Mouse (Mus musculus) ES-E14 (cell line): Measurements from ENCODE around the gene Ppp2r5c. TPM values are rescaled to one million over a fixed set of nuclear protein-coding genes. Genes with fewer than 3 reads are reported as not detected.

ENCODE experiments used
- DNase-seq: peaks from one replicate; pipeline ENCODE4 v3.0.0-alpha.2; 2013; ENCODE audit warnings: low read depth, low spot score
- H3K27ac ChIP-seq: 2 replicates; pipeline ENCODE4 v1.5.1; 2012; ENCODE audit warnings: low read depth, mild to moderate bottlenecking, low read length, moderate library complexity, mixed read lengths; ENCODE audit not compliant: poor library complexity, insufficient read depth, severe bottlenecking
- H3K36me3 ChIP-seq: 2 replicates; pipeline ENCODE4 v1.6.1; 2012; ENCODE audit warnings: mild to moderate bottlenecking, low read length, moderate library complexity, mixed read lengths; ENCODE audit not compliant: control insufficient read depth, poor library complexity, insufficient read depth, severe bottlenecking
- H3K4me1 ChIP-seq, 2 experiments: fragments of 150-350 bp in 1 of 2; sonication (generic) in 1 of 2; 2 replicates each; pipeline ENCODE4 v1.6.1; 2012; ENCODE audit warnings: low read length in 2 of 2, mild to moderate bottlenecking in 1 of 2, mixed read lengths in 1 of 2; ENCODE audit not compliant: control insufficient read depth in 2 of 2, insufficient read depth in 2 of 2, poor library complexity in 1 of 2
- H3K4me3 ChIP-seq, 2 experiments: fragments of 150-350 bp in 1 of 2; sonication (generic) in 1 of 2; 2 replicates each; pipeline ENCODE4 v1.5.1; 2012; ENCODE audit warnings: low read length in 2 of 2, low read depth in 1 of 2, mild to moderate bottlenecking in 1 of 2, mixed read lengths in 1 of 2; ENCODE audit not compliant: insufficient read depth in 1 of 2, poor library complexity in 1 of 2, severe bottlenecking in 1 of 2
- H3K9ac ChIP-seq: 2 replicates; pipeline ENCODE4 v1.6.1; 2012; ENCODE audit warnings: low read depth, mild to moderate bottlenecking, low read length, mixed read lengths; ENCODE audit not compliant: poor library complexity, insufficient read depth, severe bottlenecking
- H3K9me3 ChIP-seq: fragments of 150-350 bp; sonication (generic); 2 replicates; pipeline ENCODE4 v1.6.1; 2012; ENCODE audit warnings: low read depth, mild to moderate bottlenecking, low read length; ENCODE audit not compliant: control insufficient read depth, insufficient read depth
- CHD2 ChIP-seq: IDR thresholded peaks from 2 replicates; pipeline ENCODE4 v1.6.1; 2014; ENCODE audit warnings: mild to moderate bottlenecking, low read depth, low read length, inconsistent platforms
- HCFC1 ChIP-seq: IDR thresholded peaks from 2 replicates; pipeline ENCODE4 v1.6.1; 2012; ENCODE audit warnings: low read length, inconsistent platforms, borderline replicate concordance; ENCODE audit not compliant: insufficient read depth
- MAFK ChIP-seq: IDR thresholded peaks from 2 replicates; pipeline ENCODE4 v1.6.1; 2014; ENCODE audit warnings: mild to moderate bottlenecking, low read depth, low read length, inconsistent platforms; ENCODE audit not compliant: insufficient read depth
- ZC3H11A ChIP-seq: IDR thresholded peaks from 2 replicates; pipeline ENCODE4 v1.6.1; 2012; ENCODE audit warnings: low read depth, mild to moderate bottlenecking, inconsistent platforms, low read length, borderline replicate concordance
- ZNF384 ChIP-seq: IDR thresholded peaks from 2 replicates; pipeline ENCODE4 v1.6.1; 2012; ENCODE audit warnings: low read depth, low read length, inconsistent platforms
- in situ Hi-C, 2 experiments: fragments of 600-800 bp; cut with MboI; formaldehyde crosslinking; loops; one replicate each; pipeline ENCODE4 v1.15.1; 2025; ENCODE audit warnings: low sequenced_read_pairs in 2 of 2, inconsistent platforms in 1 of 2; ENCODE audit not compliant: unreplicated experiment in 2 of 2
- total RNA-seq: library from RNA; depleted of rRNA; stranded (reverse); fragments of 300-350 nt; gene quantifications from 2 replicates; pipeline ENCODE4 v1.2.3, GENCODE M21; 2012

Gene Ppp2r5c
- total RNA-seq, 1 experiment, result 62.1 TPM

DNA sequence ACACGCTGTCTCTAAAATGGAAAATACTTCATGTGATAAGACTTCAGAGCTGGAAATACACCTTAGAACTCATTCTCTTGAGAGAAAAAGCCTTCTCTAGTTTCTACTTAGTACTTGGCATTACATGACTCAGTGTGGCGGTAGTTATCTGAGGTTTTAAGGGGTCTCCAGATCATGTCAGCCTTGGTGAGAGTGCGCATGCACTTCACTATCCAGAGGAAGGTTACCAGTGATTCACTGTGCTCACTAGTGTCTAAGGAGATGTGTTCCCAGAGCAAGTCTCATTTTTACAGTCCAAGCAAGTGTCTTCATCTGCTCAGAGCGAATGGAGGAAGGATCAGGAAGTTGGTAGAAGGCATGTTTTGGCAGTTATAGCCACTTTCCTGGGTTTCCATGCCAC lies 125.4 kb downstream of the Ppp2r5c start:
- DNase-seq, result no peak
- TF ChIP-seq CHD2 (no peak), HCFC1 (no peak), MAFK (no peak), ZC3H11A (no peak), ZNF384 (no peak)
- H3K4me1 ChIP-seq, result no peaks in the 10 kb centered on the region
- no peaks in the 10 kb centered on the region for H3K9me3 ChIP-seq
- no peak overlapping the region for H3K27ac ChIP-seq
- in situ Hi-C loops, result no loop called here
- no peak overlapping the region for H3K4me3 ChIP-seq
- H3K36me3 ChIP-seq, result peaks cover 28% of the 10 kb centered on the region; the same call in 1 of the 2 replicates
- H3K9ac ChIP-seq, result no peak overlapping the region

DNA sequence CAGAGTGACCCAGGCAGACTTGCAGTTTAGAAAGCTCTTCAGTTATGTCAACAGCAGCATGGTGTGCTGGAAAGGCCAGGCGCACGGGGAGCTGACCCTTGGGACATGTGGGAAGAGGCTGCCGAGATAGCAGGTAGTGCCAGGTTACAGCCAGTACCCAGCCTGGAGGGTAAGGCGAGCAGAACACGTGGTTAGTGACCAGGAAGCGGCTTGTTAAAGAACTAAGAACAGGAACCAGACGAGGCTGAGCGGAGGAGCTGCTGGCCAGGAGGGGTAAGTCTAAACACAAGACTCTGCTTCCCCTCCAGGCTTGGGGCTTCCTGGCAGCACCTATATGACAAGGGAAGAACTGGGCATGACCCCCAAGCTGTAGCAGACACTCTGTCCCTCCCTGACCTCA lies 126.7 kb downstream of the Ppp2r5c start:
- TF ChIP-seq HCFC1, result no peak
- TF ChIP-seq ZC3H11A, result no peak
- TF ChIP-seq ZNF384, result no peak
- no peak for TF ChIP-seq MAFK
- no peak overlapping the region for H3K4me3 ChIP-seq
- H3K36me3 ChIP-seq, result peaks cover 24% of the 10 kb centered on the region; the same call in 1 of the 2 replicates
- H3K9ac ChIP-seq, result no peak overlapping the region
- H3K27ac ChIP-seq, result no peak overlapping the region
- DNase-seq, result no peak
- H3K4me1 ChIP-seq, result no peaks in the 10 kb centered on the region
- in situ Hi-C loops, result no loop called here
- H3K9me3 ChIP-seq, result no peaks in the 10 kb centered on the region

DNA sequence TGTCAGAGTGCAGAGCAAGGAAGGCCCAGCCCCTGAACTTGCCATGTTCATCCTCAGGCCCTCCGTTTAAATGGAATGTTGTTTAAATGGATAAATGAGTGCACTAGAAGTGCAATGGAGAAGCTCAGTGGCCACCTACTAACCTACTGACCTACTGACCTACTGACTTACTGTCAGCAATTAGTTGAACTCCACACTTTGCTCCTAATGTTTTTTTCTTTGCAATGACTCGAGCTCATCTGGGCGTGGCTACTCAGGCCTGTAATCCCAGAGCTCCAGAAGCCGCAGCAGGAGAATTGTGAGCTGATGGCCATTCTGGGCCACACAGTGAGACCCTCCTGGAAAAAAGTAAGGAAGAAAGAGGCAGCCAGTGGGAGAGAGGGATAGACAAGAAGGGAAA lies 129.0 kb downstream of the Ppp2r5c start:
- in situ Hi-C loops, result no loop called here
- TF ChIP-seq ZNF384 (no peak), MAFK (no peak), ZC3H11A (no peak), CHD2 (no peak), HCFC1 (no peak)
- DNase-seq, result no peak
- Histone ChIP-seq H3K36me3 (peaks cover 24% of the 10 kb centered on the region; the same call in 1 of the 2 replicates), H3K27ac (no peak overlapping the region), H3K9me3 (no peaks in the 10 kb centered on the region), H3K9ac (no peak overlapping the region), H3K4me3 (no peak overlapping the region), H3K4me1 (peaks cover 0 to 2% of the 10 kb centered on the region in 2 experiments; a peak in 1 of 4 replicates)

DNA sequence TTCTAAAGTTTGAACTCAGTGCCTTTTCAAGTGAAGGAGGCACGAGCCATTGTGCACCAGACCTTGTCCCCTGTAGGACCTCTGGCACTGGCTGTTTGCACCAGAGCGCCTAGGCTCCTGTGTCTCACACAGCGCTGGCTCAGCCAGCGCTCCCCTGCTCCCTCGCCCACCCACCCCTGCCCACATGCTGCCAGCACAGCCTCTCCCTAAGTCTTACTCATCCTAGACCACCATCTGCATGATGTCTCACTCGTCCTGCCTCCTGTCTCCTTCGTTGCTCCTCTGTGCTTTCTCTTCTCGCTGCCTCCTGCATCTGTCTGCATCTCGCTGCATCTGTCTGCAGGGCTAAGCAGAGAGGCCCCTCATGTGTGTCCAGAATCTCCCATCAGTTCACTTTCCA lies 131.4 kb downstream of the Ppp2r5c start:
- in situ Hi-C loops, result no loop called here
- Histone ChIP-seq H3K9ac (no peak overlapping the region), H3K4me3 (no peak overlapping the region), H3K36me3 (peaks cover 14% of the 10 kb centered on the region; the same call in 1 of the 2 replicates), H3K4me1 (peaks cover 0 to 3% of the 10 kb centered on the region in 2 experiments; a peak in 1 of 4 replicates), H3K27ac (no peak overlapping the region), H3K9me3 (no peaks in the 10 kb centered on the region)
- TF ChIP-seq CHD2, result no peak
- TF ChIP-seq HCFC1, result no peak
- no peak for TF ChIP-seq ZC3H11A
- no peak for TF ChIP-seq ZNF384
- no peak for TF ChIP-seq MAFK
- no peak for DNase-seq

DNA sequence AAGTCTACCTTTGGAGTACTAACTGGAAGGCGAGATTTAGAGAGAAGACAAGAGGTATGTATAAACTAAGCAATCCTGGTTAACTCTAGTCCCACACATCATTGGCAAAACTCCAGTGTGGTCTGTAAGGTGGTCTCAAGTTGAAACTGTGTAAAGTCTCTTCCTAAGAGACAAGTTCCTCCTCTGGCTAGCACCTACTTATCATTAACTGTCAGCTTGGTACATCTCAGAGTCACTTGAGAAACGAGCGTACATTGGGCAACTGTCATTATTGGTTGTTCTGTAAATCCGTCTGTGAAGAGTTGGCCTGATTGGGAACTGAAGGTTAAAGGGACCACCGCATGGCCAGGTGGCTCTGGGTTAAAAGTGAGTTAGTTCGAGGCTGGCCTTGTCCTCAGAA lies 141.7 kb downstream of the Ppp2r5c start:
- H3K9ac ChIP-seq, result no peak overlapping the region
- no peak overlapping the region for H3K4me3 ChIP-seq
- DNase-seq, result no peak
- H3K9me3 ChIP-seq, result no peaks in the 10 kb centered on the region
- H3K4me1 ChIP-seq, result 0 out of 4 replicates have a peak, but pooled peaks cover 0 to 2% of the 10 kb centered on the region in 2 experiments
- H3K27ac ChIP-seq, result no peak overlapping the region
- peaks cover 2% of the 10 kb centered on the region; the same call in 1 of the 2 replicates for H3K36me3 ChIP-seq
- in situ Hi-C loops, result no loop called here
- no peak for TF ChIP-seq HCFC1
- no peak for TF ChIP-seq MAFK
- TF ChIP-seq CHD2, result no peak
- TF ChIP-seq ZNF384, result no peak
- no peak for TF ChIP-seq ZC3H11A
